Mouse (Mus musculus) hindbrain, postnatal 0 days (tissue): ENCODE measurements around the gene Dnmt3l. TPM values are rescaled to one million over a fixed set of nuclear protein-coding genes. Genes with fewer than 3 reads are reported as not detected.

ENCODE experiments used
- ATAC-seq: fragments of 200-750 bp; cut with Nextera tagmentation; 2 replicates; pipeline ENCODE4 v1.8.0; 2017; ENCODE audit warnings: mild to moderate bottlenecking, moderate TSS enrichment, moderate library complexity
- DNase-seq: peaks from one replicate; pipeline ENCODE4 v3.0.0-alpha.2; 2015; ENCODE audit warnings: low spot score
- H3K27ac ChIP-seq: fragments of 300-500 bp; sonication (generic); 2 replicates; pipeline ENCODE4 v1.5.1; 2014; ENCODE audit warnings: mild to moderate bottlenecking
- H3K27me3 ChIP-seq: fragments of 300-500 bp; sonication (generic); 2 replicates; pipeline ENCODE4 v1.6.1; 2014; ENCODE audit warnings: low read length, mixed read lengths; ENCODE audit not compliant: insufficient read depth
- H3K36me3 ChIP-seq: fragments of 300-500 bp; sonication (generic); 2 replicates; pipeline ENCODE4 v1.6.1; 2014; ENCODE audit warnings: low read length, mixed read lengths; ENCODE audit not compliant: insufficient read depth
- H3K4me1 ChIP-seq: fragments of 300-500 bp; sonication (generic); 2 replicates; pipeline ENCODE4 v1.6.1; 2014; ENCODE audit warnings: antibody characterized with exemption, low read length, mixed read lengths; ENCODE audit not compliant: insufficient read depth
- H3K4me2 ChIP-seq: fragments of 300-500 bp; sonication (generic); 2 replicates; pipeline ENCODE4 v1.6.1; 2014; ENCODE audit warnings: low read depth, mild to moderate bottlenecking, low read length, moderate library complexity, mixed read lengths
- H3K4me3 ChIP-seq: fragments of 300-500 bp; sonication (generic); 2 replicates; pipeline ENCODE4 v1.5.1; 2014; ENCODE audit warnings: low read length
- H3K9ac ChIP-seq: fragments of 300-500 bp; sonication (generic); replicated peaks from 2 replicates; pipeline ENCODE4 v1.6.1; 2014; ENCODE audit warnings: mild to moderate bottlenecking, low read length, moderate library complexity, mixed read lengths
- H3K9me3 ChIP-seq: fragments of 300-500 bp; sonication (generic); 2 replicates; pipeline ENCODE4 v1.6.1; 2016; ENCODE audit warnings: low read length, mixed read lengths
- CTCF ChIP-seq: IDR thresholded peaks from 2 replicates; pipeline ENCODE4 v1.5.1; 2016; ENCODE audit warnings: antibody characterized with exemption, control low read depth, low read depth
- WGBS: fragments of 180-500 bp; shearing (Covaris S2); extraction: QIAGEN DNeasy Blood & Tissue Kit; methylation state at CpG from one replicate; pipeline ENCODE4 v1.1.7; 2014; 5-methylcytosine and 5-hydroxymethylcytosine counted together
- polyA plus RNA-seq: library from polyadenylated mRNA; unstranded; fragments of >200 nt; fragmentation: Nextera tagmentation; extraction: Ambion mirVana; gene quantifications from 2 replicates; pipeline ENCODE4 v1.2.1, GENCODE M21; 2015
- total RNA-seq: library from RNA; depleted of rRNA; stranded (reverse); fragments of >200 nt; gene quantifications from 2 replicates; pipeline ENCODE4 v1.2.3, GENCODE M21; 2014

Dnmt3l gene
- total and polyA plus RNA-seq, 2 experiments from 2014 or later: 0.13 to 0.63 TPM

- TF ChIP-seq CTCF: no peak
- 79% methylated on average over 5 of the region's 5 CpGs for WGBS
- H3K9me3 ChIP-seq: no peaks in the 10 kb centered on the region
- no peaks in the 10 kb centered on the region for H3K4me1 ChIP-seq
- no peak overlapping the region for H3K4me3 ChIP-seq
- H3K4me2 ChIP-seq: no peak overlapping the region
- ATAC-seq (no peak), DNase-seq (no peak)
- no peak overlapping the region for H3K27ac ChIP-seq
- no peaks in the 10 kb centered on the region for H3K27me3 ChIP-seq
- no peak overlapping the region for H3K9ac ChIP-seq
- H3K36me3 ChIP-seq: no peaks in the 10 kb centered on the region
Measured at GRCm38 (mm10) chr10:78078276-78078675, 36.5 kb downstream of the Dnmt3l start.

- WGBS: 72% methylated on average over 4 of the region's 4 CpGs
- ATAC-seq: 0 out of 2 replicates have a peak, but pooled peaks have one; percentile 43
- no peak for DNase-seq
- no peak overlapping the region for H3K4me3 ChIP-seq
- H3K4me2 ChIP-seq: no peak overlapping the region
- H3K27ac ChIP-seq: no peak overlapping the region
- no peaks in the 10 kb centered on the region for H3K4me1 ChIP-seq
- no peak for TF ChIP-seq CTCF
- H3K36me3 ChIP-seq: no peaks in the 10 kb centered on the region
- no peak overlapping the region for H3K9ac ChIP-seq
- H3K9me3 ChIP-seq: no peaks in the 10 kb centered on the region
- no peaks in the 10 kb centered on the region for H3K27me3 ChIP-seq
Measured at GRCm38 (mm10) chr10:78079955-78080591, 38.3 kb downstream of the Dnmt3l start.

GRCm38 (mm10) chr10:78084073-78084472 lies 42.3 kb downstream of the Dnmt3l start:
- DNase-seq (no peak), ATAC-seq (no peak)
- no peak overlapping the region for H3K4me3 ChIP-seq
- no peaks in the 10 kb centered on the region for H3K4me1 ChIP-seq
- no peak for TF ChIP-seq CTCF
- 71% methylated on average over 1 of the region's 1 CpGs for WGBS
- no peak overlapping the region for H3K27ac ChIP-seq
- no peaks in the 10 kb centered on the region for H3K27me3 ChIP-seq
- no peaks in the 10 kb centered on the region for H3K36me3 ChIP-seq
- H3K9me3 ChIP-seq: no peaks in the 10 kb centered on the region
- H3K4me2 ChIP-seq: no peak overlapping the region
- no peak overlapping the region for H3K9ac ChIP-seq

- Histone ChIP-seq H3K4me1 (no peaks in the 10 kb centered on the region), H3K9ac (no peak overlapping the region), H3K9me3 (no peaks in the 10 kb centered on the region), H3K27ac (no peak overlapping the region), H3K36me3 (no peaks in the 10 kb centered on the region), H3K27me3 (no peaks in the 10 kb centered on the region), H3K4me2 (no peak overlapping the region), H3K4me3 (no peak overlapping the region)
- WGBS: 95% methylated on average over 6 of the region's 6 CpGs
- no peak for TF ChIP-seq CTCF
- DNase-seq (no peak), ATAC-seq (no peak)
Measured at GRCm38 (mm10) chr10:78085711-78086110, 44.0 kb downstream of the Dnmt3l start.

GRCm38 (mm10) chr10:78086444-78087061 lies 44.8 kb downstream of the Dnmt3l start:
- no peak overlapping the region for H3K27ac ChIP-seq
- WGBS: 80% methylated on average over 10 of the region's 10 CpGs
- ATAC-seq (no peak), DNase-seq (no peak)
- H3K27me3 ChIP-seq: no peaks in the 10 kb centered on the region
- H3K4me2 ChIP-seq: no peak overlapping the region
- H3K4me1 ChIP-seq: no peaks in the 10 kb centered on the region
- H3K4me3 ChIP-seq: no peak overlapping the region
- no peak overlapping the region for H3K9ac ChIP-seq
- H3K9me3 ChIP-seq: no peaks in the 10 kb centered on the region
- no peaks in the 10 kb centered on the region for H3K36me3 ChIP-seq
- TF ChIP-seq CTCF: no peak

- no peaks in the 10 kb centered on the region for H3K27me3 ChIP-seq
- H3K36me3 ChIP-seq: no peaks in the 10 kb centered on the region
- no peak overlapping the region for H3K4me3 ChIP-seq
- 85% methylated on average over 6 of the region's 6 CpGs for WGBS
- H3K27ac ChIP-seq: no peak overlapping the region
- no peak overlapping the region for H3K9ac ChIP-seq
- H3K4me2 ChIP-seq: no peak overlapping the region
- no peaks in the 10 kb centered on the region for H3K9me3 ChIP-seq
- ATAC-seq (no peak), DNase-seq (no peak)
- no peaks in the 10 kb centered on the region for H3K4me1 ChIP-seq
- no peak for TF ChIP-seq CTCF
Measured at GRCm38 (mm10) chr10:78087101-78087511, 45.4 kb downstream of the Dnmt3l start.

GRCm38 (mm10) chr10:78090246-78090645 lies 48.5 kb downstream of the Dnmt3l start:
- Histone ChIP-seq H3K36me3 (no peaks in the 10 kb centered on the region), H3K27me3 (no peaks in the 10 kb centered on the region), H3K4me2 (no peak overlapping the region), H3K4me3 (no peak overlapping the region), H3K27ac (no peak overlapping the region), H3K4me1 (no peaks in the 10 kb centered on the region), H3K9ac (no peak overlapping the region), H3K9me3 (no peaks in the 10 kb centered on the region)
- DNase-seq (no peak), ATAC-seq (no peak)
- WGBS: 58% methylated on average over 6 of the region's 6 CpGs
- no peak for TF ChIP-seq CTCF
